Mouse (Mus musculus) neural tube, embryonic 14.5 days (tissue): Measurements from ENCODE around the gene Prkar2b. TPM values are rescaled to one million over a fixed set of nuclear protein-coding genes. Genes with fewer than 3 reads are reported as not detected.

Experiments used
- ATAC-seq: fragments of 200-750 bp; cut with Nextera tagmentation; 2 replicates; pipeline ENCODE4 v1.8.0; 2017; ENCODE audit warnings: low read depth, mild to moderate bottlenecking, moderate TSS enrichment, moderate library complexity
- H3K27ac ChIP-seq: fragments of 300-500 bp; sonication (generic); 2 replicates; pipeline ENCODE4 v1.5.1; 2014; ENCODE audit warnings: low read depth, mild to moderate bottlenecking, control low read depth, low read length, moderate library complexity, mixed read lengths
- H3K27me3 ChIP-seq: fragments of 300-500 bp; sonication (generic); 2 replicates; pipeline ENCODE4 v1.6.1; 2014; ENCODE audit warnings: low read length; ENCODE audit not compliant: control insufficient read depth, insufficient read depth
- H3K36me3 ChIP-seq: fragments of 300-500 bp; sonication (generic); 2 replicates; pipeline ENCODE4 v1.6.1; 2014; ENCODE audit warnings: low read length, mixed read lengths; ENCODE audit not compliant: control insufficient read depth, insufficient read depth
- H3K4me1 ChIP-seq: fragments of 300-500 bp; sonication (generic); 2 replicates; pipeline ENCODE4 v1.6.1; 2014; ENCODE audit warnings: low read length; ENCODE audit not compliant: control insufficient read depth, insufficient read depth
- H3K4me2 ChIP-seq: fragments of 300-500 bp; sonication (generic); 2 replicates; pipeline ENCODE4 v1.6.1; 2014; ENCODE audit warnings: mild to moderate bottlenecking, low read depth, low read length, control low read depth
- H3K4me3 ChIP-seq: fragments of 300-500 bp; sonication (generic); 2 replicates; pipeline ENCODE4 v1.5.1; 2014; ENCODE audit warnings: low read depth, low read length, control low read depth, mixed read lengths
- H3K9ac ChIP-seq: fragments of 300-500 bp; sonication (generic); replicated peaks from 2 replicates; pipeline ENCODE4 v1.6.1; 2014; ENCODE audit warnings: low read depth, mild to moderate bottlenecking, control low read depth, low read length, mixed read lengths
- H3K9me3 ChIP-seq: fragments of 300-500 bp; sonication (generic); 2 replicates; pipeline ENCODE4 v1.6.1; 2016; ENCODE audit warnings: low read length; ENCODE audit not compliant: control insufficient read depth
- WGBS: fragments of 180-500 bp; shearing (Covaris S2); extraction: QIAGEN DNeasy Blood & Tissue Kit; methylation state at CpG from one replicate; pipeline ENCODE4 v1.1.7; 2014; 5-methylcytosine and 5-hydroxymethylcytosine counted together
- polyA plus RNA-seq: library from polyadenylated mRNA; unstranded; fragments of >200 nt; fragmentation: Nextera tagmentation; extraction: Ambion mirVana; gene quantifications from 2 replicates; pipeline ENCODE4 v1.2.1, GENCODE M21; 2014

Gene Prkar2b
- polyA plus RNA-seq, 1 experiment from 2014 or later, result 157 TPM

- Histone ChIP-seq H3K9me3 (no peaks in the 10 kb centered on the region), H3K4me3 (no peak overlapping the region), H3K9ac (no peak overlapping the region), H3K4me2 (0 out of 2 replicates have a peak overlapping the region, but pooled peaks have one; percentile 16), H3K4me1 (peaks cover 26% of the 10 kb centered on the region), H3K27me3 (no peaks in the 10 kb centered on the region), H3K27ac (no peak overlapping the region), H3K36me3 (no peaks in the 10 kb centered on the region)
- peak; percentile 19; the same call in 1 of the 2 replicates for ATAC-seq
- 40% methylated on average over 9 of the region's 9 CpGs for WGBS
Observed at GRCm38 (mm10) chr12:32054476-32055166, 6.5 kb downstream of the Prkar2b start.

- no peak overlapping the region for H3K9ac ChIP-seq
- 43% methylated on average over 11 of the region's 11 CpGs for WGBS
- no peak overlapping the region for H3K4me2 ChIP-seq
- no peaks in the 10 kb centered on the region for H3K27me3 ChIP-seq
- peaks cover 20% of the 10 kb centered on the region for H3K4me1 ChIP-seq
- H3K4me3 ChIP-seq, result no peak overlapping the region
- no peaks in the 10 kb centered on the region for H3K9me3 ChIP-seq
- peak; percentile 59; the same call in 1 of the 2 replicates for ATAC-seq
- no peaks in the 10 kb centered on the region for H3K36me3 ChIP-seq
- no peak overlapping the region for H3K27ac ChIP-seq
Observed at GRCm38 (mm10) chr12:32053637-32054366, 7.3 kb downstream of the Prkar2b start.

GRCm38 (mm10) chr12:32052882-32053281, 8.2 kb downstream of the Prkar2b start:
- WGBS, result 91% methylated on average over 4 of the region's 4 CpGs
- ATAC-seq, result no peak
- Histone ChIP-seq H3K27ac (no peak overlapping the region), H3K9me3 (no peaks in the 10 kb centered on the region), H3K27me3 (no peaks in the 10 kb centered on the region), H3K4me3 (no peak overlapping the region), H3K4me2 (no peak overlapping the region), H3K4me1 (peaks cover 11% of the 10 kb centered on the region), H3K9ac (no peak overlapping the region), H3K36me3 (no peaks in the 10 kb centered on the region)

- H3K4me1 ChIP-seq, result peaks cover 5% of the 10 kb centered on the region; the same call in 1 of the 2 replicates
- no peak overlapping the region for H3K4me2 ChIP-seq
- H3K27ac ChIP-seq, result no peak overlapping the region
- no peaks in the 10 kb centered on the region for H3K9me3 ChIP-seq
- no peak overlapping the region for H3K9ac ChIP-seq
- ATAC-seq, result no peak
- no peak overlapping the region for H3K4me3 ChIP-seq
- no peaks in the 10 kb centered on the region for H3K27me3 ChIP-seq
- WGBS, result 84% methylated on average over 5 of the region's 5 CpGs
- H3K36me3 ChIP-seq, result no peaks in the 10 kb centered on the region
Observed at GRCm38 (mm10) chr12:32050165-32050564, 10.9 kb downstream of the Prkar2b start.

GRCm38 (mm10) chr12:32045566-32046330, 15.3 kb downstream of the Prkar2b start:
- no peaks in the 10 kb centered on the region for H3K36me3 ChIP-seq
- WGBS, result 87% methylated on average over 17 of the region's 17 CpGs

GRCm38 (mm10) chr12:32044487-32045134, 16.5 kb downstream of the Prkar2b start:
- Histone ChIP-seq H3K4me1 (no peaks in the 10 kb centered on the region), H3K27ac (no peak overlapping the region), H3K4me2 (no peak overlapping the region), H3K4me3 (no peak overlapping the region), H3K9ac (no peak overlapping the region), H3K27me3 (no peaks in the 10 kb centered on the region), H3K9me3 (no peaks in the 10 kb centered on the region), H3K36me3 (no peaks in the 10 kb centered on the region)
- ATAC-seq, result peak; percentile 28; the same call in 1 of the 2 replicates
- 72% methylated on average over 5 of the region's 5 CpGs for WGBS

More at GRCm38 (mm10) chr12:32045566-32046330, 15.3 kb downstream of the Prkar2b start:
- Histone ChIP-seq H3K9me3 (no peaks in the 10 kb centered on the region), H3K27me3 (no peaks in the 10 kb centered on the region), H3K9ac (no peak overlapping the region), H3K4me2 (no peak overlapping the region), H3K27ac (no peak overlapping the region), H3K4me3 (no peak overlapping the region), H3K4me1 (no peaks in the 10 kb centered on the region)
- no peak for ATAC-seq

- Histone ChIP-seq H3K4me1 (no peaks in the 10 kb centered on the region), H3K9ac (no peak overlapping the region), H3K36me3 (no peaks in the 10 kb centered on the region), H3K4me3 (no peak overlapping the region), H3K27ac (no peak overlapping the region), H3K27me3 (no peaks in the 10 kb centered on the region), H3K4me2 (no peak overlapping the region), H3K9me3 (no peaks in the 10 kb centered on the region)
- ATAC-seq, result no peak
- 89% methylated on average over 6 of the region's 6 CpGs for WGBS
Observed at GRCm38 (mm10) chr12:32033536-32033935, 27.6 kb downstream of the Prkar2b start.

- H3K9me3 ChIP-seq, result no peaks in the 10 kb centered on the region
- H3K27ac ChIP-seq, result no peak overlapping the region
- H3K4me2 ChIP-seq, result no peak overlapping the region
- ATAC-seq, result no peak
- H3K36me3 ChIP-seq, result no peaks in the 10 kb centered on the region
- H3K4me3 ChIP-seq, result no peak overlapping the region
- H3K4me1 ChIP-seq, result no peaks in the 10 kb centered on the region
- no peaks in the 10 kb centered on the region for H3K27me3 ChIP-seq
- H3K9ac ChIP-seq, result no peak overlapping the region
- 91% methylated on average over 7 of the region's 7 CpGs for WGBS
Observed at GRCm38 (mm10) chr12:32032917-32033316, 28.2 kb downstream of the Prkar2b start.
